Mouse (Mus musculus) kidney, adult 8-10 months (tissue): ENCODE results near the gene Mrpl19.

Experiments used
- DNase-seq, 2 experiments: peaks; one replicate each; pipeline ENCODE4 v3.0.0; 2022

The Mrpl19 gene

GRCm38 (mm10) chr6:81965296-81966067, at the start of gene Mrpl19:
Gene Mrpl19 (minus strand): TSS chr6:81965958.
- peak; percentile 91 to 95 for DNase-seq

GRCm38 (mm10) chr6:82012392-82012791, 46.6 kb upstream of the Mrpl19 start:
- DNase-seq: peak; percentile 72 to 80

- no peak for DNase-seq
These were observed 24.5 kb upstream of the Mrpl19 start for GRCm38 (mm10) chr6:81990049-81990810.

DNA sequence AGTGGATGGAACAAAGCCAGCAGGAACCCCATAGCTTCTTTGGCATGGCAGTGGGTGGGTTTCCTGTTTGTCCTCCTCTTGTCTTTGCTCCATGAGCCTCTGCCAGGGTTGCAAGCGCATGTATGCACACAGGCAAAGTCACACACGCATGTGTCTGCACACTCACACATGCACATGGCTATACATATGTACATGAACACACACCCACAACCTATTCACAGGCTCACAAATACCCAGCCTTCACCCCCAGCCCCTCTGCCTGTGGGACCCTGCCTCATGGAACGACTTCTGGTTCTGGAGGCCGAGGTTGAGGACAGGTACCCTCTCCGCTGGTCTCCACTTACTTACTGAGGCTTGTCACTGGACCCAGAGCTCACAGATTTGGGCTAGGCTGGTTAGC, 22.6 kb upstream of the Mrpl19 start:
- no peak for DNase-seq

GRCm38 (mm10) chr6:81987580-81987979, 21.8 kb upstream of the Mrpl19 start:
- DNase-seq: peak; percentile 84 to 91

DNA sequence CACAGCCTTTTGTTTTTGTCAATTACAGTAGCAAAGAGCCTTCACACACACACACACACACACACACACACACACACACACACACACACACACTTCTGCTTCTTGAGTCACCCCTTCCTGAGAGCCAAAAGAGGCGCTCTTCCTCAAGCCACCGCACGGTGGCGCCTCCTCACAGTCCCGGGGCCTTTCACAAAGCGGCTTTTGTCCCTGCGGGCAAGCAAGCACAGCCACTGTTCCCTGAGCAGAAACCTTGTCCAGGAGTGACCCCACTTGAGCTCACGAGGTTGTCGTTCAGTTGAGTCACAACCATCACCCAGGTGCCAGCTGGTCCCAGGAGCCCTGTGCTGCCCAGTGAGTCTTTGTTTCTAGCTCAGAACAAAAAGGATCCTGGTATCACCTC, 21.3 kb upstream of the Mrpl19 start:
- DNase-seq: peak; percentile 86 to 89

DNA sequence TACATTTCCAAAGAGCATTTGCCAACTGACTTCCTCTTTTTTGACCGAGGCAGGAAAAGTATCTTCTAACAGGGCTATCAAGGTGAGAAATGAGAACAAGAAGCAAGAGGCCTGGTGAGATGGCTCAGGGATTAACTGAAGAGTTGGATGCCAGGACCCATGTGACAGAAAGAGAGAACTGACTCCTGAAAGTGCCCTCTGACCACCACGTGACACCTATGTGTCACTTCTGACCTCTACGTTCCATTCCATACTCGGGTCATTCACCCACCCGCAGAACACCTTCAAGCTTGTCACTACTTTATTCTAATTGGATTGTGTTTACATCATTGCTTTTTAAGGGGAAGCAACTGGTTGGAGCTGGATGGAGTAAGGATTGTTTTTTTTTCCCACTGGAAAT, 20.8 kb upstream of the Mrpl19 start:
- DNase-seq: peak; percentile 76 to 84

DNA sequence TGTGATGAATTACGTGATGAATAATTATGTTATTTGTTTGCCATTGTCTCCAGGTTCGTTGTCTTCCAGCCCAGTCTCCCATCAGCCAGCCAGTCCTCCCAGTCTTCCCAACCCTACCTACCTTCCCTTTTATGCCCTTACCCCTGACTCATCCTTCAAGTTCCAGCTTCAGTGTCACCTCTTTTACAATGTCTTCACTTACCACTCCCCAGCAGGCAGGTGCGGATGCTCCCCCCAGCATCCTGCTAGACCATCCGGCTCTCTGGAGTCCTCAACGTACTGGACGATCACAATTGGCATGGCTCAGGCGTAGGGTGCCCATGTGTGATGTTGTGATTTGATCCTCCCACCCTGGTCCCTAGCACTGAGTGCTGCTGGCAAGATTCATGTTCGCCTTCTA, 20.4 kb upstream of the Mrpl19 start:
- no peak for DNase-seq

- DNase-seq: no peak
These were observed 13.5 kb upstream of the Mrpl19 start for GRCm38 (mm10) chr6:81979286-81979685.

DNA sequence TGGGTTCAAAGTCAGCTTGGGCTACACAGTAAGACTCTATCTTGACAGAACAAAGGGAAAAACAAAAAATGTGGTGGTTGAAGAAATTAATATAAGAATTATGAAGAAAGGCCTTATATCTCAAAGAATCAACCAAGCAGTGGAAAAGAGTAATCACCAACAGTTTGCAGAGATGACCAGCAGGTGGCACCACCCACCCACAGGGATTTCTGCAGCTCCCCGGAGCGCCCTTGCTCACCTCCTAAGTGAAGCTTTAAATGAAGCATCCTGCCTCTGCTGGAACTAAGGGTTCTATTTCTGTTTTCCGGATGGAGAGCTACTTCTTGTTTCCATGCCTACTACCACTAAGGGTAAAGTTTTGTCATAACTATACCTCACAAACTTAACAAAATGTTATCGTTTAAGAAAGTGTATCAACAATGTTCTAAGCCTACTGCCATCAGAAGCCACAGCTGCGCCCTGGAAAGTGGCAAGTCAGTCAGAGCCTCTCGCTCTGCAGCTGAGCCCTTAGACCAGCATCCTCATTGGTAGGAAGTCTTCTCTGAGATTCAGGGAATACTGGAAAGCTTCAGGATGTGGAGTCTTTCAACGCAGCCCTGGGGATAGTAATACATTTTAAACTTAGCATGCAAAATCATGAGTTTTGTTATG, 10.3 kb upstream of the Mrpl19 start:
- DNase-seq: peak; percentile 57 to 86

DNA sequence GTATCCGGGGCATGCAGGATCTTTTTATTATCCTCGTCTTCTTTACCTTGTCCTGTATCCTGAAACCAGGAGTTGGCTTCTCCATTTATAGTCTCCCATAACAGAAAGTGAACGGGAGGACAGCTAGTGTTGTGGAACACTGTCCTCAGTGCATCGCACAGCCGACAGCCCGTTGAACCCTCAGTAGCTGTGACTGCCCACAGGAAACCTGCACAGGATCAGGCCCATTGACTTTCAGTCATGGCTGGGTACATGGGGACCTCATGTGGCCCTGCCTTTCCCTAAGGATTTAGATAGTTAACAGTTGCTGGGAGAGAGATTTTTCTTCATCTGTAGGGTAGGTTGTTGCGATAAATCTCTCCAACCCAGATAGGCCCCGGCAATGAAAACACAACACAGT, 6.8 kb upstream of the Mrpl19 start:
- DNase-seq: no peak

DNA sequence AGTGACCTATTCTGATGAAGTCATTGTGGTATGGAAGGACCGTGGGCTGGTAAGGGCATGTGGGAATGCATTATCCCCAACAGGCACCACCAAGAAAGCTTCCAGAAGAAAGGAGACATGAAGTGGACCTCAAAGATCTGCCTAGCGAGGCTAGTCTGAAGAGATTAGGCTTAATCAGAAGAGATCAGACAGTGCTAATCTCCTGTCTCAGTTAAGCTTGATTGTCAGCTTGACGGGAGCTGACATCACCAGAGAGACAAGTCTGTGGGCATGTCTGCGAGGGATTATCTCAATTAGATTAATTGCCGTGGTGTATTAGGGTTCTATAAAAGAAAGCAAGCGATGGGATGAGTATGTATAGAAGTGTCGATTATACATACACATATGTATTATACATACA, 5.4 kb upstream of the Mrpl19 start:
- DNase-seq: no peak

GRCm38 (mm10) chr6:81966068-81966544, 348 bp upstream of the Mrpl19 start:
- DNase-seq: no peak

- no peak for DNase-seq
These were observed 5.5 kb downstream of the Mrpl19 start for GRCm38 (mm10) chr6:81960284-81960683.

DNA sequence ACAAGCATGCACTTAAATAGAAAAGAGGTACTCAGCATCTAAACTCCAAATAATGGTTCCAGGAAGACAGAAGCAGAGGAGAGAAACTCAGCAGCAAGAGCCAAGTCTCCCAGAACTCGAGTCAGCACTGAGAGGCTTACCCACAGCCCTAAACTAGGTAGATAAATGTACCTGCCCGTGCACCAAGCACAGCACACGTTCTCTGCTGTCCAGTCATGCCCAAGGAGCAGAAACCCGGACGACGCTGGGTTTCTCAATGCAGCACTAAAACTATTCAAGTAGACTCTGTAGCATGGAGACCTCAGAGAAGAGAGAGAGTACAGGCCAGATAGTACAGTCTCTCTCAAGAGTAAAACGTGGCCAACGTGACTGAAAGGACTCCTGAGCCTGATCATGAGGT, 5.9 kb downstream of the Mrpl19 start:
- no peak for DNase-seq

DNA sequence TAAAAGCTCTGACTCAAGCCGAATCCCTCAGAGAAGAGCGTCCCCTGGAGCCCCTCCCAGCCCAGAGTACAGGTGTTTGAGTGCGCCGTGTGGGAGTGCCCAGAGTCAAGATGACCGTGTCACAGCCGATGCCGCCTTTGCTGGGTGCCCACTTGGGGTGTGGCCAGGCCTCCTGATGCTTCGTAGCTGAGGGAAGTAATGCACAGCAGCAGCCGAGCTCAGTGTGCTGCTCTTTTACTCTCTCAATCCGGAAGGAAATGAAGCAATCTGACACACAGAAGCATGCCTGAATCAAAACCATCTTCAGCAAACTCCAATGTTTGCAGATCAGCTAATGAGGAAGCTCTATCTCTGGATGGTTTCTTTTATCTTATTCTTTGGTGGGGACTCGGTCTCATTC, 7.8 kb downstream of the Mrpl19 start:
- no peak for DNase-seq

DNA sequence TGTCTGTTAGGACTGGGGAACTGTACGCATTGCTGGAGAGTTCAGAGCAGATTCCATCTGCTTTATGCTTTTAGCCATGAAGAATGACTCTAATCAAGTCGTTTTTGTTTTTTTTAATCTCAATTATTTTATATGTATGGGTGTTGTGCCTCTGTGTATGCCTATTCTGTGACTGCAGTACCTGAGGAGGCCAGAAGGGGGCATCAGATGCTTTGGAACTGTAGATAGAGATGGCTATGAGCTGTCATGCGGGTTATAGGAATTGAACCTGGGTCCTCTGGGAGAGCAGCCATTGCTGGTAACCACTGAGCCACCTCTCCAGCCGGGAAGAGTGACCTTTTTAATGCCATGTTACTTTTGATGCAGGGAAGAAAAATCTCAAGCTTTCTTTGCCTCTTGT, 9.4 kb downstream of the Mrpl19 start:
- DNase-seq: peak in 1 of 2 experiments; percentile 23

- DNase-seq: no peak
These were observed 10.6 kb downstream of the Mrpl19 start for GRCm38 (mm10) chr6:81955133-81955532.

DNA sequence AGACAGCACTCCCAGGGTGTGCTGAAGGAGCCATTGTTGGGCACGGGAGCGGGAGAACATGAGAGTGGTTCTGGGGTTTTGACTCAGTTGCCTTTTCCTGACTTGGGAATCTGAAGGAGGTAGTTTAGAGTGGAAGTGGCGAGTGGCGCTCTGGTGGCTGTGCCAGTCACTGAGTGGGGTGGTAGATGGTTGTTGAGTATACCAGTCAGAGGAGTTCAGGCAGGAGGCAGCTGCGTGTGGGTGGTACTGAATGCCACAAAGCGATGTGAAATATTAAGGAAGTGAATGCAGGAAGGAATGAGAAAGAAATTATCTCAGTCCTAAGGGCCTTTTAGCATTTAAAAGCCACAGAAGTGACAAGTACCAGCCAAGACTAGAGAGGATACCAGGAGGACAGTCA, 18.9 kb downstream of the Mrpl19 start:
- DNase-seq: no peak

DNA sequence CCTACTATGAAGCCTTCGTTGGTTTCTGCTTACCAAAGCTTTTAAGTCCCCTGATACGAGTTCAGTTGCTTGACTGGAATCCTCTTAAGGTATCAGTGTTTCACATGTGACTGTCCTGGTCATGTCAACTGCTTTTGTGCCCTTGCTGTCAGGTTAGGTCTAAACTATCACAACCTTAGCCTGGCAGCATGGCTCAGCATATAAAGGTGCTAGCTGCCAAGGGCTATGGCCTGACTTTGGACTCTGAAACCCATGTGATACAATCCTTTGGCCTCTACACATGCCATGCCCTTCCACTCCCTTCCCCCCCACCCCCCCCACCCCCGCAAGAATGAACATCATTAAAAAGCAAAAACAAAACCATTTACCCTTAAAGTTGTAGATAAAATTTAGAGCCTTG, 21.3 kb downstream of the Mrpl19 start:
- peak in 1 of 2 experiments; percentile 14 for DNase-seq

GRCm38 (mm10) chr6:81943281-81943680, 22.5 kb downstream of the Mrpl19 start:
- DNase-seq: no peak

DNA sequence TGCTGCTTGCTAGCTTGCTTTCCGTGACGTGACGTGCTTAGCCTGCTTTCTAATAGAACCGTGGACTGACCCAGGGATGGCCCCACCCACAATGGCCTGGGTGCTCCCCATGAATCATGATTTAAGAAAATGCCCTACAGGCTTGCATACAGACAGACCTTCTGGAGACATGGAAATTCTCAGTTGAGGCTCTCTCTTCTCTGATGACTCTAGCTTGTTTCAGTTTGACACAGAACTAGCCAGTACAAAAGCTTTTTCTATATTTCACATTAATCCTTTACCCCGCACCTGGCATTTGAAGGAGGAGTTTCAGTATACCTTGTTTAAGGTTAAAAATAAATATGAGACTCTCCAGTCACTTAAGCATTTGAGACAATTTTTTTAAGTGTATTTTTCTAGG, 24.0 kb downstream of the Mrpl19 start:
- no peak for DNase-seq

DNA sequence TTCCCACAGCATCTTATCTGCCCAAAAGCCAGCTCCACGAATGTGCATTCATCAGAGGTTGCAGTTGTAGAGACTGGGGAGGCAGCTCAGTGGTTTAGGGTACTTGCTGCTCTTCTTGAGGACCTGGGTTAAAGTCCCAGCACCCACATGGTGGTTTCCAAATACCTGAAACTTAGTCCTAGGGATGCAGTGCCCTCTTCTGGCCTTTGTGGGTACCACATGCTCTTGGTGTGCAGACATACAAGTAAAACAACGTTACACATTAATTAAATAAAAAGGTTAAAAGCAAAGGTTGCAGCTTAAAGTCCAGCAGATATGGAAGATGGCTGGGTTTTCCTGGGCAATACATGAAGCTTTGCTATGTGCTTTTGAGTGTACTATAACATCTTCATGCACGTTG, 32.5 kb downstream of the Mrpl19 start:
- no peak for DNase-seq

- DNase-seq: no peak
These were observed 36.4 kb downstream of the Mrpl19 start for GRCm38 (mm10) chr6:81929402-81929801.
